Comparison of ENCODE assay signal across 13 mouse cellular contexts in genomic region chr2:51082714-51083351, GRCm38 (mm10).
DNase-seq lines count a peak whose midpoint lies in the region; ATAC-seq lines count a peak whose summit lies in the region.
"Had no signal": no experiment of that assay in that cellular context is flagged by ENCODE, and none has a peak within 500 bp of the region (broad histone marks: within the 10 kb centered on the region; RNA-seq: fewer than 3 reads in every experiment).

No protein-coding gene starts in this region.

- no peaks in the 10 kb centered on the region for H3K9me3 ChIP-seq in lung, embryonic 16.5 days (ENCODE audit: control insufficient read depth, low read length)
- no peaks in the 10 kb centered on the region for H3K9me3 ChIP-seq in forebrain, embryonic 15.5 days
- no peaks in the 10 kb centered on the region for H3K9me3 ChIP-seq in neural tube, embryonic 15.5 days (replicated peaks)
- H3K9me3 ChIP-seq in liver, embryonic 12.5 days (replicated peaks), result no peaks in the 10 kb centered on the region
- H3K9me3 ChIP-seq in intestine, embryonic 15.5 days, result no peaks in the 10 kb centered on the region
- H3K9me3 ChIP-seq: limb, embryonic 10.5 days had no signal

- WGBS in lung, embryonic 16.5 days, result 77% methylated on average over 13 of the region's 13 CpGs
- 16% methylated on average over 13 of the region's 13 CpGs for WGBS in forebrain, embryonic 15.5 days
- WGBS in neural tube, embryonic 15.5 days, result 39% methylated on average over 13 of the region's 13 CpGs
- WGBS in liver, embryonic 12.5 days (ENCODE audit: insufficient replicate concordance), result 74% methylated on average over 13 of the region's 13 CpGs
- WGBS in intestine, embryonic 15.5 days, result 86% methylated on average over 13 of the region's 13 CpGs

- H3K27ac ChIP-seq in lung, embryonic 16.5 days (ENCODE audit: low read length), result no peak overlapping the region
- H3K27ac ChIP-seq in forebrain, embryonic 15.5 days (replicated peaks), result peak overlapping the region; percentile 80
- peak overlapping the region; percentile 48 for H3K27ac ChIP-seq in neural tube, embryonic 15.5 days (replicated peaks)
- no peak overlapping the region for H3K27ac ChIP-seq in liver, embryonic 12.5 days
- no peak overlapping the region for H3K27ac ChIP-seq in intestine, embryonic 15.5 days
- H3K27ac ChIP-seq: limb, embryonic 10.5 days; stomach, postnatal 0 days had no signal

- H3K4me1 ChIP-seq in lung, embryonic 16.5 days (replicated peaks; ENCODE audit: control insufficient read depth, insufficient read depth, low read length), result no peaks in the 10 kb centered on the region
- peaks cover 37% of the 10 kb centered on the region for H3K4me1 ChIP-seq in forebrain, embryonic 15.5 days
- H3K4me1 ChIP-seq in neural tube, embryonic 15.5 days, result peaks cover 27% of the 10 kb centered on the region
- H3K4me1 ChIP-seq in liver, embryonic 12.5 days, result no peaks in the 10 kb centered on the region
- no peaks in the 10 kb centered on the region for H3K4me1 ChIP-seq in intestine, embryonic 15.5 days (replicated peaks)

- peaks cover 3% of the 10 kb centered on the region; the same call in 1 of the 2 replicates for H3K27me3 ChIP-seq in lung, embryonic 16.5 days (ENCODE audit: control insufficient read depth, insufficient read depth, low read depth, low read length)
- no peaks in the 10 kb centered on the region for H3K27me3 ChIP-seq in forebrain, embryonic 15.5 days
- H3K27me3 ChIP-seq in neural tube, embryonic 15.5 days (replicated peaks), result no peaks in the 10 kb centered on the region
- H3K27me3 ChIP-seq in liver, embryonic 12.5 days (replicated peaks), result no peaks in the 10 kb centered on the region
- no peaks in the 10 kb centered on the region for H3K27me3 ChIP-seq in intestine, embryonic 15.5 days (replicated peaks)

- H3K4me2 ChIP-seq in lung, embryonic 16.5 days (ENCODE audit: low read depth, low read length), result no peak overlapping the region
- H3K4me2 ChIP-seq in forebrain, embryonic 15.5 days (replicated peaks), result 0 out of 2 replicates have a peak overlapping the region, but pooled peaks have one; percentile 3
- no peak overlapping the region for H3K4me2 ChIP-seq in neural tube, embryonic 15.5 days
- H3K4me2 ChIP-seq in liver, embryonic 12.5 days, result no peak overlapping the region
- no peak overlapping the region for H3K4me2 ChIP-seq in intestine, embryonic 15.5 days (replicated peaks)

- no peak for DNase-seq in lung, adult 18-20 months
- DNase-seq in layer of hippocampus, postnatal 14 days (ENCODE audit: low spot score in 2 of 2), result peak; percentile 33 to 56
- DNase-seq in kidney, postnatal 25 days, result no peak
- DNase-seq: adrenal gland, adult 2 months; gastrocnemius, postnatal 14 days; lung, postnatal 4 days had no signal

- no peaks in the 10 kb centered on the region for H3K36me3 ChIP-seq in lung, embryonic 16.5 days (ENCODE audit: control insufficient read depth, insufficient read depth, low read length)
- H3K36me3 ChIP-seq in forebrain, embryonic 15.5 days, result no peaks in the 10 kb centered on the region
- H3K36me3 ChIP-seq in neural tube, embryonic 15.5 days, result no peaks in the 10 kb centered on the region
- H3K36me3 ChIP-seq in liver, embryonic 12.5 days, result no peaks in the 10 kb centered on the region
- H3K36me3 ChIP-seq in intestine, embryonic 15.5 days, result no peaks in the 10 kb centered on the region
- H3K36me3 ChIP-seq: limb, embryonic 10.5 days had no signal

- no peak overlapping the region for H3K9ac ChIP-seq in lung, embryonic 16.5 days (ENCODE audit: low read length)
- no peak overlapping the region for H3K9ac ChIP-seq in forebrain, embryonic 15.5 days (replicated peaks)
- no peak overlapping the region for H3K9ac ChIP-seq in neural tube, embryonic 15.5 days (replicated peaks)
- H3K9ac ChIP-seq in liver, embryonic 12.5 days, result no peak overlapping the region
- H3K9ac ChIP-seq in intestine, embryonic 15.5 days, result no peak overlapping the region

- H3K4me3 ChIP-seq in lung, embryonic 16.5 days (ENCODE audit: low read length), result no peak overlapping the region
- no peak overlapping the region for H3K4me3 ChIP-seq in forebrain, embryonic 15.5 days
- no peak overlapping the region for H3K4me3 ChIP-seq in neural tube, embryonic 15.5 days (replicated peaks)
- H3K4me3 ChIP-seq in liver, embryonic 12.5 days, result no peak overlapping the region
- H3K4me3 ChIP-seq in intestine, embryonic 15.5 days (replicated peaks), result no peak overlapping the region
- H3K4me3 ChIP-seq: limb, embryonic 10.5 days had no signal

- peak; percentile 72; the same call in 1 of the 2 replicates for ATAC-seq in lung, embryonic 16.5 days (ENCODE audit: low read depth)
- peak; percentile 65 for ATAC-seq in forebrain, embryonic 15.5 days (replicated peaks)
- ATAC-seq in neural tube, embryonic 15.5 days (ENCODE audit: low FRiP score), result peak; percentile 84
- no peak for ATAC-seq in liver, embryonic 12.5 days
- no peak for ATAC-seq in intestine, embryonic 15.5 days

Comparison
In these comparisons a context has a peak if more than half of its experiments do, and no peak if none do; other contexts are left out.
1. ATAC-seq: peak in lung, embryonic 16.5 days (single experiment), forebrain, embryonic 15.5 days (single experiment) and neural tube, embryonic 15.5 days (single experiment); none in liver, embryonic 12.5 days (single experiment) and intestine, embryonic 15.5 days (single experiment).
2. H3K27ac ChIP-seq: peak in forebrain, embryonic 15.5 days (single experiment) and neural tube, embryonic 15.5 days (single experiment); none in lung, embryonic 16.5 days (single experiment), liver, embryonic 12.5 days (single experiment) and intestine, embryonic 15.5 days (single experiment).
3. DNase-seq: peak in layer of hippocampus, postnatal 14 days (2 of 2); none in lung, adult 18-20 months (0 of 2) and kidney, postnatal 25 days (0 of 2).